Mouse (Mus musculus) gastrocnemius, adult 18-20 months (tissue): Measurements from ENCODE around the gene Zfp362. TPM values are rescaled to one million over a fixed set of nuclear protein-coding genes. Genes with fewer than 3 reads are reported as not detected.

Experiments
- DNase-seq: peaks from one replicate; pipeline ENCODE4 v3.0.0; 2021; ENCODE audit warnings: low spot score
- total RNA-seq, 2 experiments: library from RNA; stranded (reverse); gene quantifications; 2 replicates each; pipeline ENCODE4 v1.2.3; 2021

Zfp362 gene
- total RNA-seq, 2 experiments from 2014 or later, result 9.7 TPM

- no peak for DNase-seq
Observed at GRCm38 (mm10) chr4:128801675-128802465, 4.0 kb downstream of the Zfp362 start.

GRCm38 (mm10) chr4:128796788-128797187 is 9.1 kb downstream of the Zfp362 start:
- DNase-seq, result no peak

- DNase-seq, result no peak
Observed at GRCm38 (mm10) chr4:128795596-128795995, 10.2 kb downstream of the Zfp362 start.

- DNase-seq, result no peak
Observed at GRCm38 (mm10) chr4:128794198-128794597, 11.6 kb downstream of the Zfp362 start.

GRCm38 (mm10) chr4:128793710-128794109 is 12.1 kb downstream of the Zfp362 start:
- DNase-seq, result no peak

GRCm38 (mm10) chr4:128789646-128790045 is 16.2 kb downstream of the Zfp362 start:
- no peak for DNase-seq

- no peak for DNase-seq
Observed at GRCm38 (mm10) chr4:128788108-128788507, 17.7 kb downstream of the Zfp362 start.

- no peak for DNase-seq
Observed at GRCm38 (mm10) chr4:128787023-128787939, 18.6 kb downstream of the Zfp362 start.

- DNase-seq, result no peak
Observed at GRCm38 (mm10) chr4:128785921-128786654, 19.8 kb downstream of the Zfp362 start.

GRCm38 (mm10) chr4:128784950-128785631 is 20.8 kb downstream of the Zfp362 start:
- DNase-seq, result no peak

- no peak for DNase-seq
Observed at GRCm38 (mm10) chr4:128782645-128783044, 23.2 kb downstream of the Zfp362 start.

GRCm38 (mm10) chr4:128782037-128782436 is 23.8 kb downstream of the Zfp362 start:
- DNase-seq, result no peak

GRCm38 (mm10) chr4:128777593-128777992 is 28.3 kb downstream of the Zfp362 start:
- DNase-seq, result no peak

GRCm38 (mm10) chr4:128776568-128777289 is 29.1 kb downstream of the Zfp362 start:
- DNase-seq, result peak; percentile 72

GRCm38 (mm10) chr4:128774467-128774866 is 31.4 kb downstream of the Zfp362 start:
- DNase-seq, result peak; percentile 21

GRCm38 (mm10) chr4:128773820-128774219 is 32.0 kb downstream of the Zfp362 start:
- DNase-seq, result no peak

- no peak for DNase-seq
Observed at GRCm38 (mm10) chr4:128770698-128771097, 35.1 kb downstream of the Zfp362 start.

GRCm38 (mm10) chr4:128769569-128770355 is 36.1 kb downstream of the Zfp362 start:
- no peak for DNase-seq

GRCm38 (mm10) chr4:128768120-128768519 is 37.7 kb downstream of the Zfp362 start:
- DNase-seq, result no peak

GRCm38 (mm10) chr4:128766929-128767328 is 38.9 kb downstream of the Zfp362 start:
- no peak for DNase-seq
